Mouse (Mus musculus): Measurements from ENCODE around the gene Cd79a. TPM values are rescaled to one million over a fixed set of nuclear protein-coding genes. Genes with fewer than 3 reads are reported as not detected.
"Not testable (repeated sequence)": the region's sequence is repeated elsewhere in the genome, so short reads cannot be mapped to it uniquely, and the experiment has no call there.

The Cd79a gene
- polyA plus RNA-seq, 1 experiment from 2014 or later = 0.52 TPM

DNA sequence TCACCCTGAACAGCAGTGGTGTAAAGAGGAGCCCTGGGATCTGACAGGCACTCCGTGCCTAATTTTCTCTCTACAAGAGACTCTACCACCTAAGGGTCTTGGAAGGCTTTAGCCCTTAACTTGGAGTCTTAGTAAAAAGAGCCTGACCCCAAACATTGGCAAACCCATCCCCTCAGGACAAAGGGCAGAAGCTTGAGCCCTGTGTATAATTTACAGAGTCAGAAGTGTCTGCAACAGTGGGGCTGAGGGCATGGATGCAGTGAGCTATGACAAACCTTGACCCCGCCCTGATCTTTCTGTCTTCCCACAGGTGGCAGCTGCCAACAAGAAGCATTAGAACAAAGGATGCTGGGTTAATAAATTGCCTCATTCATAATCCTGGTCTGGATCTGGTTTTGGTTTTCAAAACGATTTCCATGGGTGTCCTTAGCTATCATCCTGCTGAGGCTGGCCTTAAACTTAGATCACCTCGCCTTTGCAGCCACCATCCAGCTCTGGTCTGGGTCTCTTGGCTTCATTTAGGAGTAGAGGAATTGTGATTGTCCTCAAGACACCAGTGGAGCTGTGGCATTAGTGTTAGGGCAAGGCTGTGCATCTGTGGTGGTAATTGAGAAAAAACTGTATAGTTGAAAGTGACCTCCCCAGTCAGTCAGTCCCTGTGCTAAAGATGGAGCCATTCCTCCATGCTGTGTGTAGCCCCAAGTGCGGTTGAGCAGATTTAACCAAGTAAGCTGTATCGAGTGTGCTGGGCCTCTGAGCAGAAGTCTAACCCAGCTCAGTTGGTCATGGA lies 7.6 kb upstream of the Cd79a start:
- Histone ChIP-seq H3K4me3 (no peak overlapping the region), H3K27ac (peak overlapping the region; percentile 52), H3K4me1 (peaks cover 42% of the 10 kb centered on the region), H3K36me3 (peaks cover 55% of the 10 kb centered on the region), H3K9ac (no peak overlapping the region), H3K27me3 (no peaks in the 10 kb centered on the region), H3K4me2 (no peak overlapping the region), H3K9me3 (no peaks in the 10 kb centered on the region)
- ATAC-seq (ENCODE audit: borderline replicate concordance, extremely low read depth, low FRiP score, low TSS enrichment) = no peak; the same call in 1 of the 2 replicates
- WGBS = 69% methylated on average over 6 of the region's 6 CpGs

DNA sequence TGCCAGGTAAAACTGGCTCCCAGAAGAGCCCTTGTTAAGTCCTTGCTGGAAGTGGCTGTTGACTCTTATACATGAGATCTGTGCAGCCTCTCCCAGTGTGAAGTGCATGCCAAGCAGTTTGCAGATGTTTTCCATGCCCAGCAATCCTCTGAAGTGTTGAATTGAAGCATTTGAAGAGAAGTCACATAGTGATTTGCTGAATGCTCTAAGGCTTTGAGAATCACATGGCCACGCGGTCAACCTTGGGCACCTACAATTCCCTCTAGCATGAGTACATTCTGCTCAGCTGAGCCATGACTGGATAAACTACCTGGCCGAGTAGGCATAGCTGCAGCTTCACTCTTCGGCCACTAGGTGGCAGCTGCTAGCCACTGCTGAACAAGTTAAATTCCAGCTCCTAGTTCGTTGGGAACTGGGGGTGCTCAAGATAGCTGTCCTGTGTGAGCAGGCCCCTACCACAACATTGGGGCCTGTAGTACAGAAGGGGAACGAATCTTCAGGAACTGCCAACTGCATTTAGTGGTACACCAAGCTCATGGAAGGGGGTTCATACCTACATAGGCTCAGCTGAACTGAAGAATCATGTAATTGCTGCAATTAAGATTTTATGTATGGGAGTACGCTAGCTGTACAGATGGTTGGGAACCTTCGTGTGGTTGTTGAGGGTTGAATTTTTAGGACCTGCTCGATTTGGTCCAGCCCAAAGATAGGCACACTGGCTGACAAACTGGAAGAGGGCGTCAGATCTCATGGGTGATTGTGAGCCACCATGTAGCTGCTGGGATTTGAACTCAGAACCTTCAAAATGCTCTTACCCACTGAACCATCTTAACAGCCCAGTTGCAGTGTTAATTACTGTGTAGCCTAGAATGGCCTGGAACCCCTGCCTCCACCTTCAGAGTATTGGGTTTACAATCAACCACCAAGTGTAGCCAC lies 6.6 kb upstream of the Cd79a start:
- no peak overlapping the region for H3K4me3 ChIP-seq
- WGBS = 30% methylated on average over 10 of the region's 10 CpGs
- H3K4me1 ChIP-seq = peaks cover 40% of the 10 kb centered on the region
- H3K9ac ChIP-seq = no peak overlapping the region
- ATAC-seq (ENCODE audit: borderline replicate concordance, extremely low read depth, low FRiP score, low TSS enrichment) = peak; percentile 76
- H3K27ac ChIP-seq = peak overlapping the region; percentile 52
- H3K4me2 ChIP-seq = no peak overlapping the region
- peaks cover 55% of the 10 kb centered on the region for H3K36me3 ChIP-seq
- H3K9me3 ChIP-seq = no peaks in the 10 kb centered on the region
- H3K27me3 ChIP-seq = no peaks in the 10 kb centered on the region

DNA sequence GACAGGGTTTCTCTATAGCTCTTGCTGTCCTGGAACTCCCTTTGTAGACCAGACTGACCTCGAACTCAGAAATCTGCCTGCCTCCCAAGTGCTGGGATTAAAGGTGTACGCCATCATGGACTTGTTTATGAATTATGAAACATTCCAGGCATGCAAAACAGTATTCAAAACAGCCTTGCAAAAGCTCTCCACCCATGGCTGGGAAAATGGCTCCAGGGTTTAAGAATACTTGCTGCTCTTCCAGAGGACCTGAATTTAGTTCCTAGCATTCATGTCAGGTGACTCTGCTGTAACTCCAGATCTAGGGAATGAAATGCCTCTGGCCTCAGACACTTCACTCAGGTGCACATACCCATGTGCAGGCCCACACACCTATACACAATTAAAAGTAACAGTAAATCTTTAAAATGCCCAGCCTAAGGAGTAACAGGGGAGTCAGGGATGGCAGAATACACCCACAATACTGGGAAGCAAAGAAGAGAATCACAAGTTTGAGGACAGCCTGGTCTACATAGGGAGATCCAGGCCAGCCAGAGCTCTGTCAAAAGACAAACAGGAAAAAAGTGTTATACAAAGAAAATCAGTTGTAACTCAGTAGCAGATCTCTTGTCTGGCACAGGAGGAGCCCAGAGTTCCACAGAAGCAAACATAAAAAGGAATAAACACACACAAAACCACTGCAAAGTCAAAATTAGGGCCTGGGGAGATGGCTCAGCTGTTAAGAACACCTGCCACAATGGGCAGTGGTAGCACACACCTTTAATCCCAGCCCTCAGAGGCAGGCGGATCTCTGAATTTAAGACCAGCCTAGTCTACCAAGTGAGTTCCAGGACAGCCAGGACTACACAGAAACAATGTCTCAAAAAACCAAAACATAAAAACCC lies 5.7 kb upstream of the Cd79a start:
- WGBS = 48% methylated on average over 3 of the region's 3 CpGs
- Histone ChIP-seq H3K9ac (no peak overlapping the region; the same call in 1 of the 2 replicates), H3K9me3 (no peaks in the 10 kb centered on the region), H3K4me2 (no peak overlapping the region), H3K4me3 (no peak overlapping the region), H3K27me3 (no peaks in the 10 kb centered on the region), H3K4me1 (peaks cover 31% of the 10 kb centered on the region), H3K36me3 (peaks cover 49% of the 10 kb centered on the region), H3K27ac (peak overlapping the region; percentile 52)
- no peak for ATAC-seq (ENCODE audit: borderline replicate concordance, extremely low read depth, low FRiP score, low TSS enrichment)

DNA sequence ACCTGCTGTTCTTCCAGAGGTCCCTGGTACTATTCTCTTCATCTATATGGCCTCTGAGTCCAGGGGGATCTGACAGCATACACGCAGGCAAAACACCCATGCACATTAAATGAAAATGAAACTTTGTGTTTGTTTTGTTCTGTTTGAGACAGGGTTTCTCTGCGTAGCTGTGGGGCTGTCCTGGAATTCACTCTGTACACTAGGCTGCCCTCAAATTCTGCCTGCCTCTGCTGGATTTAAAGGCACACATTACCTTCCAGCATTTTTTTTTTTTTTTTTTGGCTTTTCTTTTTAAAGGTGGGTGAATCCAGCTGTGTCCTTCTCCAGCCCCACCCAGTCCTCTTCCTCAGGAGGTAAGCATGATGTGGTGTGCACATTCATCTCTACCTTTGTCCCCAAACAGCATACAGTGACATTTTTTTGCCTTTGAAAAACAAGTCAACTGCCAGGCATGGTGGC lies 5.0 kb upstream of the Cd79a start:
- WGBS = 64% methylated on average over 2 of the region's 2 CpGs
- no peaks in the 10 kb centered on the region for H3K9me3 ChIP-seq
- H3K9ac ChIP-seq = no peak overlapping the region; the same call in 1 of the 2 replicates
- H3K4me2 ChIP-seq = no peak overlapping the region
- no peaks in the 10 kb centered on the region for H3K27me3 ChIP-seq
- H3K4me3 ChIP-seq = no peak overlapping the region
- no peak overlapping the region for H3K27ac ChIP-seq
- peaks cover 24% of the 10 kb centered on the region for H3K4me1 ChIP-seq
- peaks cover 42% of the 10 kb centered on the region for H3K36me3 ChIP-seq
- ATAC-seq (ENCODE audit: borderline replicate concordance, extremely low read depth, low FRiP score, low TSS enrichment) = no peak

DNA sequence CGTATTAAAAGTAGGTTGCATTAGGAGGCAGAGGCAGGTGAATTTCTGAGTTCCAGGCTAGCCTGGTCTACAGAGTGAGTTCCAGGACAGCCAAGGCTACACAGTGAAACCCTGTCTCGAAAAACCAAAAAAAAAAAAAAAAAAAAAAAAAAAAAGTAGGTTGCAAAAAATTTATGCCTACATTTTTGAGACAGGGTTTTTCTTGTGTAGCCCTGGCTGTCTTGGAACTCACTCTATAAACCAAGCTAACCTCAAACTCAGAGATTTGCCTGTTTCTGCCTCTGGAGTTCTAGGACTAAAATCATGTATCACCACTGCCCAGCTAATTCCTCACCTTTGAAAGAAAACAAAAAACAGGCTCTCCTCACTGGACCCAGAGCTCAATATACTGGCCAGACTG lies 1.4 kb upstream of the Cd79a start:
- H3K9me3 ChIP-seq; H3K36me3 ChIP-seq; H3K4me2 ChIP-seq; H3K27me3 ChIP-seq; H3K9ac ChIP-seq; H3K4me3 ChIP-seq; H3K27ac ChIP-seq; H3K4me1 ChIP-seq; ATAC-seq (ENCODE audit: borderline replicate concordance, extremely low read depth, low FRiP score, low TSS enrichment): not testable (repeated sequence)
- WGBS = 83% methylated on average over 2 of the region's 2 CpGs

DNA sequence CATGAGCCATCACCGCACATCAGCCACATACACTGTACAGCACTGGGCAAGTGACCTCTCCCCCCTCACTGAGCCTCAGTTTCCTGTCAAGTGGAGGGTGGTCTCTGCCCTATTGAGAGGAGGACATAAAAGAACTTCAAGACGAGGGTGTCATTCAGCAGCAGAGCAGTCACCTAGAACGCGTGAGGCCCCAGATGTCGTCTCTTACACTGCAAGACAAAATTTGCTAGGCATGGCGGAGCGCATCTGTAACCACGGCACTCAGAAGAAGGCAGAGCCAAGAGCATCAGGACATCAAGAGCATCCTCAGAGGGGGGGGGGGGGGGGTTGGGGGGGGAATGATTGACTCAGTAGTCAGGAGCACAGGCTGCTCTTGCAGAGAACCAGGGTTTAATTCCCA lies 912 bp upstream of the Cd79a start:
- 81% methylated on average over 8 of the region's 8 CpGs for WGBS
- Histone ChIP-seq H3K27me3 (no peaks in the 10 kb centered on the region), H3K9me3 (no peaks in the 10 kb centered on the region), H3K4me3 (no peak overlapping the region), H3K4me2 (no peak overlapping the region), H3K27ac (no peak overlapping the region), H3K9ac (no peak overlapping the region), H3K4me1 (no peaks in the 10 kb centered on the region), H3K36me3 (peaks cover 3% of the 10 kb centered on the region)
- ATAC-seq (ENCODE audit: borderline replicate concordance, extremely low read depth, low FRiP score, low TSS enrichment) = no peak

DNA sequence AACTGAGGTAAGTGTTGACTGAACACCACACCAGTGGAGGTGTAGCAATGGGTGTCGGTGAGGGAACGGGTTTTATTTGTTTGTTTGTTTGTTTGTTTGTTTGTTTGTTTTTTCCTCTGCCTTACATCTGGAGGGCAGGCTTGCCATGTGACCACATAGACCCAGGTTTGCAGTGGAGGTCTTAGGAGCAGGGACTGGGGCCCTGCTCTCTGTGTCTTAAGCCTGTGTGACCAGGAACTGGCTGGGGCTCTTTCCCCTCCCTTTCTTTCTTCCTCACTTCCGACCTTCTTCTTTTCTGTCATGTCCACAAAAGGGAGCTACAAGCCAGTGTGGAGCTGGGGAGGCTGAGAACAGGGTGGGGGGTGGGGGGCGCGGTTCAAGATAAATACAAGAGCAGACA lies 778 bp downstream of the Cd79a start:
- Histone ChIP-seq H3K27me3 (no peaks in the 10 kb centered on the region), H3K9ac (no peak overlapping the region), H3K36me3 (no peaks in the 10 kb centered on the region), H3K27ac (no peak overlapping the region), H3K4me2 (no peak overlapping the region), H3K9me3 (no peaks in the 10 kb centered on the region), H3K4me1 (peaks cover 8% of the 10 kb centered on the region), H3K4me3 (no peak overlapping the region)
- WGBS = 63% methylated on average over 5 of the region's 5 CpGs
- ATAC-seq (ENCODE audit: borderline replicate concordance, extremely low read depth, low FRiP score, low TSS enrichment) = no peak

DNA sequence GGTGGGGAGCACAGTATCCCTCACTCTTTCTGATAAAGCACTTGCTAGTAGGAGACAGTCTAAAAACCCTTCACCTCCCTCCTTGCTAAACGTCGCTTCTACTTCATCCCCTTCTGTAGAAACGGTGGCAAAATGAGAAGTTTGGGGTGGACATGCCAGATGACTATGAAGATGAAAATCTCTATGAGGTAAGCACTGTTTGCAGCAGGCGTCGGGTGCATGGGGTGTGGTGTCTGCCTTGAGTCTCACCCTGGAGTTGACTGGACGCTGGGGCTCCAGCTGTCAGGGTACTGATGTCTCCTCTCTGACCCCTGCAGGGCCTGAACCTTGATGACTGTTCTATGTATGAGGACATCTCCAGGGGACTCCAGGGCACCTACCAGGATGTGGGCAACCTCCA lies 3.9 kb downstream of the Cd79a start:
- Histone ChIP-seq H3K4me2 (no peak overlapping the region), H3K4me1 (peaks cover 29% of the 10 kb centered on the region), H3K4me3 (no peak overlapping the region), H3K9ac (no peak overlapping the region), H3K9me3 (no peaks in the 10 kb centered on the region), H3K27ac (no peak overlapping the region), H3K36me3 (no peaks in the 10 kb centered on the region), H3K27me3 (no peaks in the 10 kb centered on the region)
- WGBS = 63% methylated on average over 6 of the region's 6 CpGs
- no peak for ATAC-seq (ENCODE audit: borderline replicate concordance, extremely low read depth, low FRiP score, low TSS enrichment)

DNA sequence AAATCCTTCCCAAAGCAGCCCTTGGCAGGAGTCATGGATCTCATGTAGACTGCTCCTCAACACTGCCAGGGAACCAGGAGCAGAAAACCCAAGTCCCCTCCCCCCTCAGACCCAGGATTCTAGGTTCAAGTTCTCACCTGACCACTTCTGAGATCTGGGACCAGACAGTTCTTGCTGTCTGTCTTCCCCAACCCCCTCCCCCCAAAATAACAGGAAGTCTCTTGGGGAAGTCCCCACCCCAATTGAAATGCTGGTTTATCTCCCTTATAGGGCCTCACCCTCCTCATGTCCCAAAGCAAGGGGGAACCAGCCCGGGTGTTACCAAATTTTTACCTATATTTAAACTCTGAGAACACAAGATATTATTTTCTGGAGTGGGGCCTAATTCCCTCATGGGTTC lies 4.7 kb downstream of the Cd79a start:
- peak overlapping the region; percentile 81 for H3K4me2 ChIP-seq
- peaks cover 36% of the 10 kb centered on the region for H3K4me1 ChIP-seq
- no peak for ATAC-seq (ENCODE audit: borderline replicate concordance, extremely low read depth, low FRiP score, low TSS enrichment)
- no peaks in the 10 kb centered on the region for H3K27me3 ChIP-seq
- 42% methylated on average over 1 of the region's 1 CpGs for WGBS
- H3K9me3 ChIP-seq = no peaks in the 10 kb centered on the region
- H3K9ac ChIP-seq = no peak overlapping the region
- peak overlapping the region; percentile 89; the same call in 1 of the 2 replicates for H3K27ac ChIP-seq
- H3K36me3 ChIP-seq = no peaks in the 10 kb centered on the region
- H3K4me3 ChIP-seq = peak overlapping the region; percentile 60

DNA sequence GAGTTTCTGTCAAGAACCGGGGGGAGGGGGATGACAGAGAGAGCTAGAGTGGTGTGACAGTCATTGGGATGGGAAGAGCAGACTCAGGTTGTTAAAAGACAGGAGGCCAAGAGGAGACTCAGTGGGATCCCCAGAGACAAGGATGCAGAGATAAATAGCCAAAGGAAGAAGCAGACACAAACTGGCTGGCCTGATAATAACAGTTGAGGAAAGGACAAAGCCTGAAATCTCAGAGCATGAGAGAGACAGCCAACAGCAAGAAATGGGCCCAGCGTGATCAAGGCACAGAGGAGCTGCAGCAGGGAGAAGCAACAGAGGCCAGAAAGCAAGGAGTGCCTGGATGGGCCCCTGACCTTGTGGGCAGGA lies 5.1 kb downstream of the Cd79a start:
- H3K27ac ChIP-seq = peak overlapping the region; percentile 89
- 49% methylated on average over 2 of the region's 2 CpGs for WGBS
- H3K9ac ChIP-seq = peak overlapping the region; percentile 61
- ATAC-seq (ENCODE audit: borderline replicate concordance, extremely low read depth, low FRiP score, low TSS enrichment) = no peak
- no peaks in the 10 kb centered on the region for H3K36me3 ChIP-seq
- H3K4me1 ChIP-seq = peaks cover 41% of the 10 kb centered on the region
- peak overlapping the region; percentile 60 for H3K4me3 ChIP-seq
- no peaks in the 10 kb centered on the region for H3K9me3 ChIP-seq
- peak overlapping the region; percentile 81 for H3K4me2 ChIP-seq
- no peaks in the 10 kb centered on the region for H3K27me3 ChIP-seq

All from lung, embryonic 15.5 days (tissue).